Mouse (Mus musculus) heart, embryonic 11.5 days (tissue): ENCODE measurements at regions not wholly inside any gene's neighbourhood (a gene's known extent, or its start where the extent isn't known, plus 50 kb on each side); places are given as distances from the start of the nearest gene placed in this dataset.

Experiments
- ATAC-seq: fragments of 200-750 bp; cut with Nextera tagmentation; replicated peaks from 2 replicates; pipeline ENCODE4 v1.8.0; 2017; ENCODE audit warnings: moderate library complexity; ENCODE audit not compliant: insufficient number of reproducible peaks, low FRiP score, low TSS enrichment
- H3K27ac ChIP-seq: fragments of 300-500 bp; sonication (generic); 2 replicates; pipeline ENCODE4 v1.5.1; 2014; ENCODE audit warnings: mild to moderate bottlenecking, low read depth, low read length
- H3K27me3 ChIP-seq: fragments of 300-500 bp; sonication (generic); 2 replicates; pipeline ENCODE4 v1.6.1; 2014; ENCODE audit warnings: mild to moderate bottlenecking, low read length, mixed read lengths; ENCODE audit not compliant: control insufficient read depth, insufficient read depth
- H3K36me3 ChIP-seq: fragments of 300-500 bp; sonication (generic); 2 replicates; pipeline ENCODE4 v1.6.1; 2014; ENCODE audit warnings: mild to moderate bottlenecking, low read length, moderate library complexity, mixed read lengths; ENCODE audit not compliant: control insufficient read depth, insufficient read depth
- H3K4me1 ChIP-seq: fragments of 300-500 bp; sonication (generic); 2 replicates; pipeline ENCODE4 v1.6.1; 2014; ENCODE audit warnings: low read length; ENCODE audit not compliant: control insufficient read depth, insufficient read depth
- H3K4me2 ChIP-seq: fragments of 300-500 bp; sonication (generic); 2 replicates; pipeline ENCODE4 v1.6.1; 2014; ENCODE audit warnings: mild to moderate bottlenecking, moderate library complexity
- H3K4me3 ChIP-seq: fragments of 300-500 bp; sonication (generic); 2 replicates; pipeline ENCODE4 v1.5.1; 2014; ENCODE audit warnings: low read depth, low read length
- H3K9ac ChIP-seq: fragments of 300-500 bp; sonication (generic); 2 replicates; pipeline ENCODE4 v1.6.1; 2014; ENCODE audit warnings: mild to moderate bottlenecking, low read depth, low read length, moderate library complexity
- H3K9me3 ChIP-seq: fragments of 300-500 bp; sonication (generic); replicated peaks from 2 replicates; pipeline ENCODE4 v1.6.1; 2016; ENCODE audit warnings: low read length; ENCODE audit not compliant: control insufficient read depth
- WGBS: fragments of 180-500 bp; shearing (Covaris S2); extraction: QIAGEN DNeasy Blood & Tissue Kit; methylation state at CpG from one replicate; pipeline ENCODE4 v1.1.7; 2014; ENCODE audit not compliant: insufficient replicate concordance; 5-methylcytosine and 5-hydroxymethylcytosine counted together

DNA sequence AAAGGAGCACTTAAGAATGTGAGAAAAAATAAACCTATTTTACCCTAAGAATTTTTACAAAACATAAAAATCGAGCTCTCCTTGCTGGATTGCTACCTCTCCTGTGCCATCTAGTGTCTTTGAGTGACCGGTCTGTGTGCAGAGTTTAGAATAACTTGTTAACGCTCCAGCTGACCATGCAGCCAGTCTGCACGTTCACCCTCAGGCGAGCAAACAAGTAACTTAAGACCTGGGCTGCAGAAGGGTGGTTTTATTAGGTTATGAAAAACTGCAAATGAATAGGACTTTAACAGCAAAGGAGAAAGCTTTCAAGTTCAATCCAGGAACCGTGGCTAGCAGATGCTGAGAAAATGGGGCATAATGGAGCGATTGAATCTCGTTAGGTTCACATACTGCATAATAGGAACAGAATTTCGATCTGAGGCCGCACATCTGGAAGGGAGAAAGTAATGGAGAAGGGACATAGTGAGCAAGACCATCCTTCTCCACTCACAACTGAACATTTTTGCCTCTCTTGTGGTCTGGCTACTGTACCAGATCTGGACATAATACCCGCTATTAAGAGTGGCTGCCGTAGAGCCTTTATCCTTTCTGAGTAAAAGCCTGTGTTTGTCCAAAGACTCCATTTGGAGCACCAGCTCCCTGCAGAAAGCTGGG, 363.0 kb upstream of the Intu start:
- H3K27ac ChIP-seq = no peak overlapping the region
- H3K4me2 ChIP-seq = no peak overlapping the region
- no peaks in the 10 kb centered on the region for H3K27me3 ChIP-seq
- no peaks in the 10 kb centered on the region for H3K4me1 ChIP-seq
- no peak overlapping the region for H3K9ac ChIP-seq
- H3K9me3 ChIP-seq = no peaks in the 10 kb centered on the region
- H3K4me3 ChIP-seq = no peak overlapping the region
- no peaks in the 10 kb centered on the region for H3K36me3 ChIP-seq
- ATAC-seq = no peak
- WGBS = 81% methylated on average over 12 of the region's 12 CpGs

DNA sequence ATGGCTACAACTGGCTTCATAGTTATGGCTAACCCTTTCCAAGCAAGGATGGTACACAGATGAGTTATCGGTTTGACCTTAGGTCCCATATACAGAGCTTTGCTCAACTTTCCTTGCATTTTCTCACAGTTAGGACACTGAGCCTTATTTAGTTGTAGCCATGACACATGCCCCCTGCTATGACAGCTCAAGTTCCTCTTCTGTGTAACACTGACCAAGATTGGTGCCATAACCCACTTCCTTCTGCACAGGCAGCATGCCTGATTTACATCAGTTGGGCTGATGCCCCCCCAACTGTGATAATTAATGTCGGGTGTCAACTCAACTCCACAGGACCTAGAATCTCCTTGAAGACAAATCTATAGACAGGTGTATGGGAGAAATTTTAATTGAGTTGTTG, 361.5 kb upstream of the Intu start:
- WGBS = 80% methylated on average over 2 of the region's 2 CpGs
- H3K9me3 ChIP-seq = no peaks in the 10 kb centered on the region

GRCm38 (mm10) chr3:40179726-40180317, 351.3 kb upstream of the Intu start:
- H3K9ac ChIP-seq = no peak overlapping the region
- H3K4me1 ChIP-seq = no peaks in the 10 kb centered on the region
- H3K27ac ChIP-seq = no peak overlapping the region
- H3K4me2 ChIP-seq = no peak overlapping the region
- no peaks in the 10 kb centered on the region for H3K9me3 ChIP-seq
- no peaks in the 10 kb centered on the region for H3K27me3 ChIP-seq
- 53% methylated on average over 3 of the region's 3 CpGs for WGBS
- no peak for ATAC-seq
- no peak overlapping the region for H3K4me3 ChIP-seq
- H3K36me3 ChIP-seq = no peaks in the 10 kb centered on the region

More for the DNA sequence above, 361.5 kb upstream of the Intu start:
- Histone ChIP-seq H3K27ac (no peak overlapping the region), H3K9ac (no peak overlapping the region), H3K27me3 (no peaks in the 10 kb centered on the region), H3K4me2 (no peak overlapping the region), H3K4me3 (no peak overlapping the region), H3K4me1 (no peaks in the 10 kb centered on the region), H3K36me3 (no peaks in the 10 kb centered on the region)
- ATAC-seq = no peak

GRCm38 (mm10) chr3:40185597-40186320, 345.3 kb upstream of the Intu start:
- no peak for ATAC-seq
- WGBS = 80% methylated on average over 5 of the region's 5 CpGs
- Histone ChIP-seq H3K27me3 (no peaks in the 10 kb centered on the region), H3K4me1 (no peaks in the 10 kb centered on the region), H3K9me3 (no peaks in the 10 kb centered on the region), H3K4me3 (no peak overlapping the region), H3K4me2 (no peak overlapping the region), H3K36me3 (no peaks in the 10 kb centered on the region), H3K9ac (no peak overlapping the region), H3K27ac (no peak overlapping the region)

DNA sequence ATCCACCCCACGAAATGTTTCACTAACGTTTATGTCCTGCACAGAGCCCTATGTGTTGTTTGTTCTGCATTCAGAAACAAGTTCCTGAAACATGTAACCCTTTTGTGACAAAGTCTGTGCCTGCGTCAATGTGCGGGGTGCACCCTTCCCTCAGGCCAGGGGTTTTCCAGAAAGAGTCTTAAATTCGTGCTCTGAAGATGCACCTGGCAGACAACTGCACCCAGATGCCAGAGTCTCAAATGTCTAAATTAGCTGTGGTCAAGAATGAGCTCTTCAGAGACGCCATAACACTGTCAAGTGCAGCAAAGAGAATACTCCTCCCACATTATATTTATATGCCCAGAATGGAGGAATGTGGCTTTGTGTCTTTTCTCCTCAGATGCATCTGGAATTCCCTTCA, 341.6 kb upstream of the Intu start:
- no peaks in the 10 kb centered on the region for H3K36me3 ChIP-seq
- no peak overlapping the region for H3K4me3 ChIP-seq
- H3K9me3 ChIP-seq = no peaks in the 10 kb centered on the region
- no peaks in the 10 kb centered on the region for H3K27me3 ChIP-seq
- H3K4me1 ChIP-seq = no peaks in the 10 kb centered on the region
- no peak for ATAC-seq
- H3K4me2 ChIP-seq = no peak overlapping the region
- H3K9ac ChIP-seq = no peak overlapping the region
- no peak overlapping the region for H3K27ac ChIP-seq
- WGBS = 70% methylated on average over 6 of the region's 6 CpGs

- 61% methylated on average over 4 of the region's 4 CpGs for WGBS
Measured at GRCm38 (mm10) chr3:40190024-40190423, 341.1 kb upstream of the Intu start.

DNA sequence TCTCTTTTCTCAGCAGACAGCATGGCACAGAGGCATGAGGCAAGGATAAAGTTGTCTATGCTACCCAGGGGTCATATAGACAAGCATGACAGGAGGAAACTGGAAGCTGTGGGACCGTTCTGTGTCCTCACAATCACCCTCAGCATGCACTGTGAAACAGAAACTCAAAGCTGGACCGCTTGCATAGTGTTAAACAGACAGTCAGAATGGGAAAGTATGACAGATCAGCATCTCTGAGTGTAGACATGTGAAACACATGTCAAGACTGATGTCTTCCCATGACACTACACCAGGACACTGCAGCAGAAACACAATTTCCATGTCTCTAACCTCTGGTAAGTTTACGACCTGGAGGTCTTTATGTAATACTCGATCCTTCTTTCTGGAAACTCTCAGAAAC, 330.9 kb upstream of the Intu start:
- no peak overlapping the region for H3K27ac ChIP-seq
- no peaks in the 10 kb centered on the region for H3K4me1 ChIP-seq
- no peaks in the 10 kb centered on the region for H3K9me3 ChIP-seq
- no peak for ATAC-seq
- H3K4me2 ChIP-seq = no peak overlapping the region
- no peak overlapping the region for H3K4me3 ChIP-seq
- H3K36me3 ChIP-seq = no peaks in the 10 kb centered on the region
- H3K9ac ChIP-seq = no peak overlapping the region
- WGBS = 70% methylated on average over 4 of the region's 4 CpGs
- no peaks in the 10 kb centered on the region for H3K27me3 ChIP-seq

More at GRCm38 (mm10) chr3:40190024-40190423, 341.1 kb upstream of the Intu start:
- Histone ChIP-seq H3K9me3 (no peaks in the 10 kb centered on the region), H3K27me3 (no peaks in the 10 kb centered on the region), H3K4me1 (no peaks in the 10 kb centered on the region), H3K4me2 (no peak overlapping the region), H3K9ac (no peak overlapping the region), H3K36me3 (no peaks in the 10 kb centered on the region), H3K27ac (no peak overlapping the region), H3K4me3 (no peak overlapping the region)
- ATAC-seq = no peak

- no peaks in the 10 kb centered on the region for H3K36me3 ChIP-seq
- H3K4me1 ChIP-seq = no peaks in the 10 kb centered on the region
- no peak overlapping the region for H3K4me2 ChIP-seq
- H3K27me3 ChIP-seq = no peaks in the 10 kb centered on the region
- no peaks in the 10 kb centered on the region for H3K9me3 ChIP-seq
- no peak overlapping the region for H3K4me3 ChIP-seq
- no peak overlapping the region for H3K27ac ChIP-seq
- 78% methylated on average over 4 of the region's 4 CpGs for WGBS
- no peak overlapping the region for H3K9ac ChIP-seq
- ATAC-seq = no peak
Measured at GRCm38 (mm10) chr3:40206326-40206725, 324.8 kb upstream of the Intu start.
